Mouse (Mus musculus) stomach, postnatal 0 days (tissue): ENCODE measurements around the gene E330034G19Rik.

Source experiments
- CTCF ChIP-seq: IDR thresholded peaks from 2 replicates; pipeline ENCODE4 v1.5.1; 2016; ENCODE audit warnings: antibody characterized with exemption, low read depth, mild to moderate bottlenecking, moderate library complexity
- EP300 ChIP-seq: optimal IDR thresholded peaks from 2 replicates; pipeline ENCODE3; 2016; ENCODE audit warnings: antibody characterized with exemption

GRCm38 (mm10) chr14:24292914-24293313, at the start of gene E330034G19Rik:
- TF ChIP-seq CTCF (no peak), EP300 (no peak)
